Mouse (Mus musculus) heart, adult 2 months (tissue): ENCODE results near the gene Ncor2. TPM values are rescaled to one million over a fixed set of nuclear protein-coding genes. Genes with fewer than 3 reads are reported as not detected.

Experiments used
- DNase-seq, 2 experiments: peaks; one replicate each; pipeline ENCODE4 v3.0.0; 2021
- H3K27ac ChIP-seq: fragments of 200-600 bp; 2 replicates; pipeline ENCODE4 v1.8.1; 2022
- H3K27me3 ChIP-seq: fragments of 200-500 bp; 2 replicates; pipeline ENCODE4 v1.6.1; 2012; ENCODE audit warnings: mild to moderate bottlenecking, low read length, inconsistent platforms, mixed read lengths; ENCODE audit not compliant: control insufficient read depth, insufficient read depth
- H3K36me3 ChIP-seq: fragments of 200-500 bp; 2 replicates; pipeline ENCODE4 v1.6.1; 2012; ENCODE audit warnings: low read length, inconsistent platforms; ENCODE audit not compliant: control insufficient read depth, insufficient read depth
- H3K4me1 ChIP-seq: fragments of 200-500 bp; 2 replicates; pipeline ENCODE4 v1.6.1; 2011; ENCODE audit warnings: low read length; ENCODE audit not compliant: control insufficient read depth, insufficient read depth
- H3K4me3 ChIP-seq: fragments of 200-600 bp; 2 replicates; pipeline ENCODE4 v1.8.1; 2022
- H3K79me2 ChIP-seq: fragments of 200-500 bp; replicated peaks from 2 replicates; pipeline ENCODE4 v1.6.1; 2012; ENCODE audit warnings: mild to moderate bottlenecking, inconsistent platforms, low read length, moderate library complexity, mixed read lengths; ENCODE audit not compliant: control insufficient read depth, insufficient read depth
- H3K9ac ChIP-seq: fragments of 200-500 bp; 2 replicates; pipeline ENCODE4 v1.6.1; 2012; ENCODE audit warnings: low read depth, mild to moderate bottlenecking, control low read depth, inconsistent platforms, low read length, mixed read lengths
- CTCF ChIP-seq: fragments of 200-600 bp; IDR thresholded peaks from 2 replicates; pipeline ENCODE4 v1.8.1; 2022; ENCODE audit warnings: antibody characterized with exemption, mild to moderate bottlenecking, moderate library complexity
- EP300 ChIP-seq: fragments of 200-500 bp; IDR thresholded peaks from 2 replicates; pipeline ENCODE4 v1.6.1; 2011; ENCODE audit warnings: low read depth, low read length, control low read depth; ENCODE audit not compliant: insufficient read depth
- POLR2A ChIP-seq: fragments of 200-500 bp; IDR thresholded peaks from 2 replicates; pipeline ENCODE4 v1.6.1; 2011; ENCODE audit warnings: mild to moderate bottlenecking, low read depth, low read length, control low read depth; ENCODE audit not compliant: insufficient read depth
- WGBS: fragments of 180-500 bp; shearing (Covaris S2); methylation state at CpG from one replicate; pipeline ENCODE4 v1.1.7; 2018; 5-methylcytosine and 5-hydroxymethylcytosine counted together
- intact Hi-C: fragments of 180-260 bp; cut with DNase I; formaldehyde crosslinking; loops from one replicate; pipeline ENCODE4 v1.15.1; 2025
- polyA plus RNA-seq: library from polyadenylated mRNA; depleted of rRNA; stranded (reverse); fragments of >200 nt; gene quantifications from 2 replicates; pipeline ENCODE4 v1.2.3, GENCODE M21; 2012
- total RNA-seq, 2 experiments: library from RNA; stranded (reverse); gene quantifications; 2 replicates each; pipeline ENCODE4 v1.2.3; 2021

Gene Ncor2
- total and polyA plus RNA-seq, 3 experiments, result 39.1 to 77.5 (median 73.5) TPM

- Histone ChIP-seq H3K4me3 (no peak overlapping the region), H3K9ac (no peak overlapping the region), H3K79me2 (peaks cover 2% of the 10 kb centered on the region; the same call in 1 of the 2 replicates), H3K36me3 (no peaks in the 10 kb centered on the region; the same call in 1 of the 2 replicates), H3K4me1 (peaks cover 16% of the 10 kb centered on the region), H3K27me3 (no peaks in the 10 kb centered on the region), H3K27ac (no peak overlapping the region)
- no peak for TF ChIP-seq POLR2A
- no peak for TF ChIP-seq EP300
- TF ChIP-seq CTCF, result no peak
- DNase-seq, result no peak
- intact Hi-C loops, result no loop called here
- 69% methylated on average over 14 of the region's 14 CpGs for WGBS
These were observed 111.3 kb downstream of the Ncor2 start for GRCm38 (mm10) chr5:125067673-125068072.

- Histone ChIP-seq H3K27ac (no peak overlapping the region), H3K4me1 (peaks cover 9% of the 10 kb centered on the region), H3K4me3 (no peak overlapping the region), H3K79me2 (peaks cover 2% of the 10 kb centered on the region; the same call in 1 of the 2 replicates), H3K9ac (no peak overlapping the region), H3K36me3 (no peaks in the 10 kb centered on the region), H3K27me3 (no peaks in the 10 kb centered on the region)
- intact Hi-C loops, result no loop called here
- TF ChIP-seq EP300, result peak; percentile 48; the same call in 1 of the 2 replicates
- TF ChIP-seq CTCF, result no peak; the same call in 1 of the 2 replicates
- 92% methylated on average over 13 of the region's 13 CpGs for WGBS
- DNase-seq, result peak; percentile 70 to 89
These were observed 112.2 kb downstream of the Ncor2 start for GRCm38 (mm10) chr5:125066479-125067471.

GRCm38 (mm10) chr5:125063015-125063414 lies 116.0 kb downstream of the Ncor2 start:
- intact Hi-C loops, result no loop called here
- DNase-seq, result no peak
- Histone ChIP-seq H3K79me2 (peaks cover 2% of the 10 kb centered on the region; the same call in 1 of the 2 replicates), H3K27me3 (no peaks in the 10 kb centered on the region), H3K36me3 (no peaks in the 10 kb centered on the region), H3K9ac (no peak overlapping the region), H3K4me3 (no peak overlapping the region), H3K27ac (no peak overlapping the region), H3K4me1 (peaks cover 5% of the 10 kb centered on the region)
- TF ChIP-seq POLR2A (no peak), CTCF (no peak), EP300 (no peak)
- 77% methylated on average over 17 of the region's 17 CpGs for WGBS

GRCm38 (mm10) chr5:125058267-125058668 lies 120.8 kb downstream of the Ncor2 start:
- H3K79me2 ChIP-seq, result no peaks in the 10 kb centered on the region; the same call in 1 of the 2 replicates
- H3K9ac ChIP-seq, result peak overlapping the region; percentile 67
- peak; percentile 83 to 87 for DNase-seq
- no peaks in the 10 kb centered on the region for H3K27me3 ChIP-seq
- peak overlapping the region; percentile 88 for H3K27ac ChIP-seq
- H3K36me3 ChIP-seq, result no peaks in the 10 kb centered on the region
- intact Hi-C loops, result loop anchor here (2.0 to 5.0 kb wide), 3 partner anchors 17 to 209 kb away; no protein-coding TSS in a partner anchor
- TF ChIP-seq POLR2A (peak; percentile 37; the same call in 1 of the 2 replicates), CTCF (no peak), EP300 (no peak)
- 1% methylated on average over 28 of the region's 29 CpGs for WGBS
- peaks cover 20% of the 10 kb centered on the region for H3K4me1 ChIP-seq
- H3K4me3 ChIP-seq, result peak overlapping the region; percentile 54

GRCm38 (mm10) chr5:125057555-125058266 lies 121.3 kb downstream of the Ncor2 start:
- peaks cover 26% of the 10 kb centered on the region for H3K4me1 ChIP-seq
- peak; percentile 68 to 73 for DNase-seq
- 4% methylated on average over 29 of the region's 29 CpGs for WGBS
- H3K4me3 ChIP-seq, result peak overlapping the region; percentile 54
- H3K9ac ChIP-seq, result peak overlapping the region; percentile 67
- no peaks in the 10 kb centered on the region for H3K27me3 ChIP-seq
- no peak for TF ChIP-seq POLR2A
- TF ChIP-seq EP300, result 0 out of 2 replicates have a peak, but pooled peaks have one; percentile 15
- H3K27ac ChIP-seq, result peak overlapping the region; percentile 88
- intact Hi-C loops, result loop anchor here (2.0 to 5.0 kb wide), 3 partner anchors 17 to 210 kb away; no protein-coding TSS in a partner anchor
- no peaks in the 10 kb centered on the region for H3K36me3 ChIP-seq
- H3K79me2 ChIP-seq, result no peaks in the 10 kb centered on the region; the same call in 1 of the 2 replicates
